Mouse (Mus musculus) brain, embryonic 14.5 days (tissue): ENCODE measurements around the gene Psmd2.

ENCODE experiments used
- CTCF ChIP-seq: fragments of 200-500 bp; IDR thresholded peaks from 2 replicates; pipeline ENCODE4 v1.5.1; 2012; ENCODE audit warnings: inconsistent platforms, mild to moderate bottlenecking, moderate library complexity, borderline replicate concordance; ENCODE audit not compliant: insufficient read depth, insufficient read length; ENCODE audit errors: extremely low read depth
- POLR2A ChIP-seq: fragments of 200-500 bp; IDR thresholded peaks from 2 replicates; pipeline ENCODE4 v1.6.1; 2012; ENCODE audit warnings: mild to moderate bottlenecking, inconsistent platforms, borderline replicate concordance; ENCODE audit not compliant: poor library complexity, insufficient read depth, insufficient read length, severe bottlenecking; ENCODE audit errors: extremely low read depth

DNA sequence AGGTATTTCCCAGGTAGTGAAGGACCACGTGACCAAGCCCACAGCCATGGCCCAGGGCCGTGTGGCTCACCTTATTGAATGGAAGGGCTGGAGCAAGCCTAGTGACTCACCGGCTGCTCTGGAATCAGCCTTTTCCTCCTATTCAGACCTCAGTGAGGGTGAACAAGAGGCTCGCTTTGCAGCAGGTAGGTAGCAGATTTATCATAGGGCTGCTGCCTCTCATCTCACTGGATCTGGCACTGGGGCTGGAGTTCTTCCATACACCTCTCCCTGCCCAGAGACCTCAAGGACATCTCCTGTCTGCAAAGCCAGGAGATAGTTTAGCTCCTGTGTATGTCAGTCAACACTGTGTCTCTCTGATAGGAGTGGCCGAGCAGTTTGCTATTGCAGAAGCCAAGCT, 47.8 kb downstream of the Psmd2 start:
- TF ChIP-seq POLR2A (no peak), CTCF (no peak)
